Mouse (Mus musculus) olfactory bulb, adult 2 months (tissue): ENCODE data around the gene Arfrp1.

Source experiments
- CTCF ChIP-seq: fragments of 200-500 bp; IDR thresholded peaks from 2 replicates; pipeline ENCODE4 v1.5.1; 2012; ENCODE audit warnings: low read depth, mild to moderate bottlenecking, low read length, moderate library complexity; ENCODE audit not compliant: insufficient read depth
- POLR2A ChIP-seq: fragments of 200-500 bp; IDR thresholded peaks from 2 replicates; pipeline ENCODE4 v1.6.1; 2012; ENCODE audit warnings: mild to moderate bottlenecking, low read depth, low read length, moderate library complexity; ENCODE audit not compliant: insufficient read depth

DNA sequence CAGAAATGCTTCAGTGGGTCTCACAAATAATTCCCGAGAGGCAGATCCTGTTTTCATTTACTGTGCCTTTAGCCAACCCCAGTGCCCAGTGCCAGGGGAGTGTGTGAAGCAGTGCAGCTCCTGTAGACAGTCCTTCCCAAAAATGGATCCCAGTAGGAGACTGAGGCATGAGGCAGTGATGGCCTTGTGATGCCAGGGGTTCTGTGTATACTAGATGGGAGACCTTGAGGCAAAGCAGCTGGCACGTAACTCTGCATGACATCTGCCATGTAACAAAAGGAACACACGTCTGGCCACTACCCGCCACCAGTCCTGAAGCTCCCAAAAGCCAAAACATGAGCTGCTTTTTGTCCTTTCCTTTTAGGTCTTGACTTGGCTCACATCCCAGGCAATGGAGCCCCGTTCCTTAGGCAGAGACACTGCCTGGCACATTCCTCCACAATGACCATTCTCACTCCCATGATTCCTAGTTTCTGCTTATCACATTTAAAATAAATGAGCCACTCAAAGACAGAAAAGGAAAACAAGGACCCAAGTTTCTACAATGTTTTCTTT lies 32.1 kb upstream of the Arfrp1 start:
- TF ChIP-seq CTCF (no peak), POLR2A (no peak)
